Mouse (Mus musculus): ENCODE measurements around the gene Mrps27. TPM values are rescaled to one million over a fixed set of nuclear protein-coding genes. Genes with fewer than 3 reads are reported as not detected.

Gene Mrps27
- polyA plus RNA-seq, 1 experiment from 2014 or later: 49.3 TPM

GRCm38 (mm10) chr13:99395531-99395930, 50.9 kb downstream of the Mrps27 start:
- H3K9me3 ChIP-seq: no peaks in the 10 kb centered on the region
- peak; percentile 47; the same call in 1 of the 2 replicates for ATAC-seq (ENCODE audit: low FRiP score, low read depth)
- no peaks in the 10 kb centered on the region for H3K36me3 ChIP-seq
- H3K27me3 ChIP-seq: no peaks in the 10 kb centered on the region
- H3K4me2 ChIP-seq (replicated peaks): peak overlapping the region; percentile 45
- 0 out of 2 replicates have a peak overlapping the region, but pooled peaks have one; percentile 13 for H3K4me3 ChIP-seq
- WGBS: 20% methylated on average over 12 of the region's 12 CpGs
- H3K4me1 ChIP-seq: peaks cover 38% of the 10 kb centered on the region
- H3K27ac ChIP-seq (replicated peaks): peak overlapping the region; percentile 56
- peak overlapping the region; percentile 29; the same call in 1 of the 2 replicates for H3K9ac ChIP-seq (replicated peaks)

- no peaks in the 10 kb centered on the region for H3K9me3 ChIP-seq
- WGBS: 42% methylated on average over 7 of the region's 7 CpGs
- H3K27me3 ChIP-seq: no peaks in the 10 kb centered on the region
- peak overlapping the region; percentile 27; the same call in 1 of the 2 replicates for H3K27ac ChIP-seq (replicated peaks)
- H3K4me1 ChIP-seq: peaks cover 37% of the 10 kb centered on the region
- H3K4me2 ChIP-seq (replicated peaks): no peak overlapping the region
- peak; percentile 48; the same call in 1 of the 2 replicates for ATAC-seq (ENCODE audit: low FRiP score, low read depth)
- no peaks in the 10 kb centered on the region for H3K36me3 ChIP-seq
- H3K4me3 ChIP-seq: no peak overlapping the region
- no peak overlapping the region for H3K9ac ChIP-seq (replicated peaks)
These were observed 52.6 kb downstream of the Mrps27 start for GRCm38 (mm10) chr13:99397228-99397627.

GRCm38 (mm10) chr13:99398149-99398701, 53.6 kb downstream of the Mrps27 start:
- no peak for ATAC-seq (ENCODE audit: low FRiP score, low read depth)
- 0 out of 2 replicates have a peak overlapping the region, but pooled peaks have one; percentile 15 for H3K27ac ChIP-seq (replicated peaks)
- WGBS: 81% methylated on average over 12 of the region's 12 CpGs

GRCm38 (mm10) chr13:99399373-99399772, 54.8 kb downstream of the Mrps27 start:
- no peak overlapping the region for H3K4me3 ChIP-seq
- WGBS: 80% methylated on average over 4 of the region's 4 CpGs
- no peak for ATAC-seq (ENCODE audit: low FRiP score, low read depth)

More at GRCm38 (mm10) chr13:99398149-99398701, 53.6 kb downstream of the Mrps27 start:
- Histone ChIP-seq H3K4me2 (replicated peaks) (no peak overlapping the region), H3K4me1 (peaks cover 37% of the 10 kb centered on the region), H3K36me3 (no peaks in the 10 kb centered on the region), H3K9ac (replicated peaks) (peak overlapping the region; percentile 7; the same call in 1 of the 2 replicates), H3K27me3 (no peaks in the 10 kb centered on the region), H3K4me3 (no peak overlapping the region), H3K9me3 (no peaks in the 10 kb centered on the region)

GRCm38 (mm10) chr13:99409216-99409615, 64.6 kb downstream of the Mrps27 start:
- 52% methylated on average over 2 of the region's 2 CpGs for WGBS
- Histone ChIP-seq H3K9me3 (no peaks in the 10 kb centered on the region), H3K9ac (replicated peaks) (no peak overlapping the region), H3K4me2 (replicated peaks) (no peak overlapping the region), H3K27me3 (no peaks in the 10 kb centered on the region), H3K36me3 (peaks cover 45% of the 10 kb centered on the region), H3K27ac (replicated peaks) (no peak overlapping the region), H3K4me3 (no peak overlapping the region), H3K4me1 (peaks cover 27% of the 10 kb centered on the region)
- no peak for ATAC-seq (ENCODE audit: low FRiP score, low read depth)

More at GRCm38 (mm10) chr13:99399373-99399772, 54.8 kb downstream of the Mrps27 start:
- H3K9me3 ChIP-seq: no peaks in the 10 kb centered on the region
- no peak overlapping the region for H3K27ac ChIP-seq (replicated peaks)
- H3K9ac ChIP-seq (replicated peaks): no peak overlapping the region
- no peaks in the 10 kb centered on the region for H3K27me3 ChIP-seq
- no peak overlapping the region for H3K4me2 ChIP-seq (replicated peaks)
- H3K36me3 ChIP-seq: no peaks in the 10 kb centered on the region
- H3K4me1 ChIP-seq: peaks cover 37% of the 10 kb centered on the region

GRCm38 (mm10) chr13:99410611-99411515, 66.3 kb downstream of the Mrps27 start:
- Histone ChIP-seq H3K4me1 (peaks cover 35% of the 10 kb centered on the region), H3K9me3 (no peaks in the 10 kb centered on the region), H3K27ac (replicated peaks) (no peak overlapping the region), H3K4me2 (replicated peaks) (no peak overlapping the region), H3K36me3 (peaks cover 48% of the 10 kb centered on the region), H3K27me3 (no peaks in the 10 kb centered on the region), H3K9ac (replicated peaks) (no peak overlapping the region), H3K4me3 (no peak overlapping the region)
- WGBS: 96% methylated on average over 14 of the region's 14 CpGs
- no peak for ATAC-seq (ENCODE audit: low FRiP score, low read depth)

- no peak overlapping the region for H3K9ac ChIP-seq (replicated peaks)
- H3K4me3 ChIP-seq: no peak overlapping the region
- peaks cover 45% of the 10 kb centered on the region for H3K36me3 ChIP-seq
- 0 out of 2 replicates have a peak overlapping the region, but pooled peaks have one; percentile 49 for H3K27ac ChIP-seq (replicated peaks)
- no peak for ATAC-seq (ENCODE audit: low FRiP score, low read depth)
- no peaks in the 10 kb centered on the region for H3K9me3 ChIP-seq
- WGBS: 97% methylated on average over 3 of the region's 3 CpGs
- H3K4me2 ChIP-seq (replicated peaks): no peak overlapping the region
- peaks cover 35% of the 10 kb centered on the region for H3K4me1 ChIP-seq
- no peaks in the 10 kb centered on the region for H3K27me3 ChIP-seq
These were observed 67.2 kb downstream of the Mrps27 start for GRCm38 (mm10) chr13:99411761-99412160.

GRCm38 (mm10) chr13:99412477-99413080, 68.0 kb downstream of the Mrps27 start:
- no peak overlapping the region for H3K4me2 ChIP-seq (replicated peaks)
- H3K36me3 ChIP-seq: peaks cover 43% of the 10 kb centered on the region
- H3K9me3 ChIP-seq: no peaks in the 10 kb centered on the region
- WGBS: 54% methylated on average over 11 of the region's 11 CpGs
- no peak overlapping the region for H3K4me3 ChIP-seq
- no peak overlapping the region for H3K9ac ChIP-seq (replicated peaks)
- H3K27ac ChIP-seq (replicated peaks): peak overlapping the region; percentile 49
- ATAC-seq (ENCODE audit: low FRiP score, low read depth): no peak; the same call in 1 of the 2 replicates
- no peaks in the 10 kb centered on the region for H3K27me3 ChIP-seq
- H3K4me1 ChIP-seq: peaks cover 35% of the 10 kb centered on the region

GRCm38 (mm10) chr13:99413481-99414351, 69.1 kb downstream of the Mrps27 start:
- peak overlapping the region; percentile 36 for H3K27ac ChIP-seq (replicated peaks)
- 31% methylated on average over 13 of the region's 13 CpGs for WGBS
- H3K4me1 ChIP-seq: peaks cover 35% of the 10 kb centered on the region
- peak; percentile 48; the same call in 1 of the 2 replicates for ATAC-seq (ENCODE audit: low FRiP score, low read depth)
- H3K9me3 ChIP-seq: no peaks in the 10 kb centered on the region
- H3K9ac ChIP-seq (replicated peaks): no peak overlapping the region; the same call in 1 of the 2 replicates
- peaks cover 42% of the 10 kb centered on the region for H3K36me3 ChIP-seq
- H3K27me3 ChIP-seq: no peaks in the 10 kb centered on the region
- H3K4me2 ChIP-seq (replicated peaks): no peak overlapping the region
- H3K4me3 ChIP-seq: no peak overlapping the region

- 41% methylated on average over 10 of the region's 10 CpGs for WGBS
- Histone ChIP-seq H3K4me2 (replicated peaks) (no peak overlapping the region), H3K9me3 (no peaks in the 10 kb centered on the region), H3K36me3 (peaks cover 42% of the 10 kb centered on the region), H3K27me3 (no peaks in the 10 kb centered on the region), H3K4me3 (no peak overlapping the region), H3K27ac (replicated peaks) (peak overlapping the region; percentile 36), H3K9ac (replicated peaks) (no peak overlapping the region; the same call in 1 of the 2 replicates), H3K4me1 (peaks cover 38% of the 10 kb centered on the region)
- no peak for ATAC-seq (ENCODE audit: low FRiP score, low read depth)
These were observed 69.8 kb downstream of the Mrps27 start for GRCm38 (mm10) chr13:99414352-99414742.

- ATAC-seq (ENCODE audit: low FRiP score, low read depth): no peak
- no peaks in the 10 kb centered on the region for H3K27me3 ChIP-seq
- no peaks in the 10 kb centered on the region for H3K9me3 ChIP-seq
- H3K27ac ChIP-seq (replicated peaks): no peak overlapping the region
- H3K36me3 ChIP-seq: peaks cover 35% of the 10 kb centered on the region
- H3K4me2 ChIP-seq (replicated peaks): no peak overlapping the region
- peaks cover 38% of the 10 kb centered on the region for H3K4me1 ChIP-seq
- 82% methylated on average over 9 of the region's 9 CpGs for WGBS
- H3K4me3 ChIP-seq: no peak overlapping the region
- H3K9ac ChIP-seq (replicated peaks): no peak overlapping the region
These were observed 72.0 kb downstream of the Mrps27 start for GRCm38 (mm10) chr13:99416601-99417000.

All from midbrain, embryonic 12.5 days (tissue).